Mouse (Mus musculus) limb, embryonic 14.5 days (tissue): ENCODE results near the gene Zdhhc12. TPM values are rescaled to one million over a fixed set of nuclear protein-coding genes. Genes with fewer than 3 reads are reported as not detected.
A peak's percentile ranks its signal among the peaks of the same experiment; 100 is the strongest.
"Not testable (repeated sequence)": the region's sequence is repeated elsewhere in the genome, so short reads cannot be mapped to it uniquely, and the experiment has no call there.

Experiments used
- ATAC-seq: fragments of 200-750 bp; cut with Nextera tagmentation; 2 replicates; pipeline ENCODE4 v1.8.0; 2017; ENCODE audit warnings: low read depth, moderate number of reproducible peaks, moderate TSS enrichment; ENCODE audit not compliant: low FRiP score
- DNase-seq: peaks from one replicate; pipeline ENCODE4 v3.0.0-alpha.2; 2015; ENCODE audit warnings: low spot score
- H3K27ac ChIP-seq: fragments of 300-500 bp; sonication (generic); replicated peaks from 2 replicates; pipeline ENCODE4 v1.5.1; 2014; ENCODE audit warnings: low read depth, mild to moderate bottlenecking, low read length, moderate library complexity, mixed read lengths
- H3K27me3 ChIP-seq: fragments of 300-500 bp; sonication (generic); 2 replicates; pipeline ENCODE4 v1.6.1; 2014; ENCODE audit warnings: low read length, mixed read lengths; ENCODE audit not compliant: control insufficient read depth, insufficient read depth
- H3K36me3 ChIP-seq: fragments of 300-500 bp; sonication (generic); 2 replicates; pipeline ENCODE4 v1.6.1; 2014; ENCODE audit warnings: mild to moderate bottlenecking, low read length, moderate library complexity, mixed read lengths; ENCODE audit not compliant: control insufficient read depth, insufficient read depth
- H3K4me1 ChIP-seq: fragments of 300-500 bp; sonication (generic); 2 replicates; pipeline ENCODE4 v1.6.1; 2014; ENCODE audit warnings: antibody characterized with exemption, low read length, mixed read lengths; ENCODE audit not compliant: control insufficient read depth, insufficient read depth
- H3K4me2 ChIP-seq: fragments of 300-500 bp; sonication (generic); replicated peaks from 2 replicates; pipeline ENCODE4 v1.6.1; 2014; ENCODE audit warnings: low read depth, mild to moderate bottlenecking, low read length, moderate library complexity; ENCODE audit not compliant: severe bottlenecking
- H3K4me3 ChIP-seq: fragments of 300-500 bp; sonication (generic); replicated peaks from 2 replicates; pipeline ENCODE4 v1.5.1; 2014; ENCODE audit warnings: low read length
- H3K9ac ChIP-seq: fragments of 300-500 bp; sonication (generic); 2 replicates; pipeline ENCODE4 v1.6.1; 2014; ENCODE audit warnings: mild to moderate bottlenecking, low read depth, low read length, moderate library complexity; ENCODE audit not compliant: severe bottlenecking
- H3K9me3 ChIP-seq: fragments of 300-500 bp; sonication (generic); 2 replicates; pipeline ENCODE4 v1.6.1; 2016; ENCODE audit warnings: low read length; ENCODE audit not compliant: control insufficient read depth
- POLR2A ChIP-seq: fragments of 200-500 bp; IDR thresholded peaks from 2 replicates; pipeline ENCODE4 v1.8.0; 2012; ENCODE audit warnings: inconsistent platforms, mild to moderate bottlenecking, moderate library complexity, borderline replicate concordance; ENCODE audit not compliant: insufficient read depth, insufficient read length; ENCODE audit errors: extremely low read depth
- WGBS: fragments of 180-500 bp; shearing (Covaris S2); extraction: QIAGEN DNeasy Blood & Tissue Kit; methylation state at CpG from one replicate; pipeline ENCODE4 v1.1.7; 2014; 5-methylcytosine and 5-hydroxymethylcytosine counted together
- polyA plus RNA-seq, 2 experiments: library from polyadenylated mRNA; depleted of rRNA in 1 of 2; stranded (reverse) in 1 of 2; unstranded in 1 of 2; fragments of >200 nt; fragmentation: Nextera tagmentation in 1 of 2; extraction: Ambion mirVana in 1 of 2; gene quantifications; 2 replicates each; pipeline versions ENCODE4 v1.2.1 to v1.2.3; 2012 to 2014

The Zdhhc12 gene
- 53.2 and 68.8 TPM in 2 replicates for polyA plus RNA-seq (2012; rRNA removed)
- polyA plus RNA-seq (2014; fragmentation: Nextera tagmentation; extraction: Ambion mirVana) = 21.9 and 23.2 TPM in 2 replicates

GRCm38 (mm10) chr2:30093471-30094207, at the start of gene Zdhhc12:
Gene Zdhhc12, minus strand, starts transcription at chr2:30093648.
- Histone ChIP-seq H3K9me3 (no peaks in the 10 kb centered on the region), H3K36me3 (peaks cover 33% of the 10 kb centered on the region), H3K4me3 (peak within 1 kb of the TSS; percentile 64), H3K4me2 (peak within 1 kb of the TSS; percentile 82), H3K4me1 (peaks cover 5% of the 10 kb centered on the region; the same call in 1 of the 2 replicates), H3K27ac (peak within 1 kb of the TSS; percentile 50), H3K9ac (peak within 1 kb of the TSS; percentile 60), H3K27me3 (no peaks in the 10 kb centered on the region)
- DNase-seq (peak; percentile 94), ATAC-seq (peak; percentile 96)
- WGBS = under 1% methylated on average over 40 of the region's 51 CpGs
- TF ChIP-seq POLR2A = peak; percentile 37; the same call in 1 of the 2 replicates

GRCm38 (mm10) chr2:30140021-30140420, 46.6 kb upstream of the Zdhhc12 start:
- H3K4me2 ChIP-seq, H3K9ac ChIP-seq, ATAC-seq, H3K4me3 ChIP-seq, H3K9me3 ChIP-seq, DNase-seq, H3K4me1 ChIP-seq, H3K27me3 ChIP-seq, H3K27ac ChIP-seq: not testable (repeated sequence)
- WGBS = 93% methylated on average over 4 of the region's 4 CpGs
- peaks cover 89% of the 10 kb centered on the region for H3K36me3 ChIP-seq

GRCm38 (mm10) chr2:30136458-30136857, 43.0 kb upstream of the Zdhhc12 start:
- DNase-seq (no peak), ATAC-seq (no peak)
- no peak overlapping the region for H3K4me2 ChIP-seq
- no peaks in the 10 kb centered on the region for H3K27me3 ChIP-seq
- no peak overlapping the region for H3K27ac ChIP-seq
- TF ChIP-seq POLR2A = no peak
- H3K4me1 ChIP-seq = peaks cover 21% of the 10 kb centered on the region
- no peak overlapping the region for H3K9ac ChIP-seq
- peaks cover 54% of the 10 kb centered on the region for H3K36me3 ChIP-seq
- H3K4me3 ChIP-seq = no peak overlapping the region
- H3K9me3 ChIP-seq = no peaks in the 10 kb centered on the region
- WGBS = 95% methylated on average over 10 of the region's 10 CpGs

- DNase-seq (no peak), ATAC-seq (no peak)
- no peaks in the 10 kb centered on the region for H3K9me3 ChIP-seq
- no peaks in the 10 kb centered on the region for H3K27me3 ChIP-seq
- peak overlapping the region; percentile 77 for H3K9ac ChIP-seq
- H3K36me3 ChIP-seq = peaks cover 41% of the 10 kb centered on the region
- WGBS = 72% methylated on average over 10 of the region's 10 CpGs
- peak overlapping the region; percentile 96 for H3K4me2 ChIP-seq
- peak overlapping the region; percentile 87; the same call in 1 of the 2 replicates for H3K4me3 ChIP-seq
- no peak overlapping the region for H3K27ac ChIP-seq
- TF ChIP-seq POLR2A = no peak
- H3K4me1 ChIP-seq = peaks cover 21% of the 10 kb centered on the region
These were observed 41.6 kb upstream of the Zdhhc12 start for GRCm38 (mm10) chr2:30134928-30135620.

GRCm38 (mm10) chr2:30134378-30134711, 40.9 kb upstream of the Zdhhc12 start:
- Histone ChIP-seq H3K4me2 (peak overlapping the region; percentile 96), H3K36me3 (peaks cover 35% of the 10 kb centered on the region), H3K27me3 (no peaks in the 10 kb centered on the region), H3K9ac (peak overlapping the region; percentile 77), H3K9me3 (no peaks in the 10 kb centered on the region), H3K4me1 (peaks cover 21% of the 10 kb centered on the region), H3K4me3 (peak overlapping the region; percentile 87), H3K27ac (peak overlapping the region; percentile 71; the same call in 1 of the 2 replicates)
- no peak for TF ChIP-seq POLR2A
- DNase-seq (no peak), ATAC-seq (no peak)
- 29% methylated on average over 6 of the region's 6 CpGs for WGBS
